Mouse (Mus musculus) liver, embryonic 12.5 days (tissue): ENCODE measurements at regions not wholly inside any gene's neighbourhood (a gene's known extent, or its start where the extent isn't known, plus 50 kb on each side); places are given as distances from the start of the nearest gene placed in this dataset.

Experiments
- ATAC-seq: fragments of 200-750 bp; cut with Nextera tagmentation; 2 replicates; pipeline ENCODE4 v1.8.0; 2017; ENCODE audit warnings: moderate number of reproducible peaks, mild to moderate bottlenecking, moderate library complexity
- H3K27ac ChIP-seq: fragments of 300-500 bp; sonication (generic); 2 replicates; pipeline ENCODE4 v1.5.1; 2016; ENCODE audit warnings: mild to moderate bottlenecking
- H3K27me3 ChIP-seq: fragments of 300-500 bp; sonication (generic); replicated peaks from 2 replicates; pipeline ENCODE4 v1.6.1; 2016; ENCODE audit warnings: mild to moderate bottlenecking, moderate library complexity
- H3K36me3 ChIP-seq: fragments of 300-500 bp; sonication (generic); 2 replicates; pipeline ENCODE4 v1.6.1; 2016; ENCODE audit warnings: mild to moderate bottlenecking, moderate library complexity
- H3K4me1 ChIP-seq: fragments of 300-500 bp; sonication (generic); 2 replicates; pipeline ENCODE4 v1.6.1; 2016
- H3K4me2 ChIP-seq: fragments of 300-500 bp; sonication (generic); 2 replicates; pipeline ENCODE4 v1.6.1; 2016; ENCODE audit warnings: mild to moderate bottlenecking, moderate library complexity
- H3K4me3 ChIP-seq: fragments of 300-500 bp; sonication (generic); 2 replicates; pipeline ENCODE4 v1.5.1; 2016; ENCODE audit warnings: mild to moderate bottlenecking, moderate library complexity
- H3K9ac ChIP-seq: fragments of 300-500 bp; sonication (generic); 2 replicates; pipeline ENCODE4 v1.6.1; 2016; ENCODE audit warnings: mild to moderate bottlenecking, moderate library complexity
- H3K9me3 ChIP-seq: fragments of 300-500 bp; sonication (generic); replicated peaks from 2 replicates; pipeline ENCODE4 v1.6.1; 2016; ENCODE audit warnings: mild to moderate bottlenecking, moderate library complexity
- WGBS: fragments of 180-500 bp; shearing (Covaris S2); methylation state at CpG from one replicate; pipeline ENCODE4 v1.1.7; 2016; ENCODE audit not compliant: insufficient replicate concordance; 5-methylcytosine and 5-hydroxymethylcytosine counted together

DNA sequence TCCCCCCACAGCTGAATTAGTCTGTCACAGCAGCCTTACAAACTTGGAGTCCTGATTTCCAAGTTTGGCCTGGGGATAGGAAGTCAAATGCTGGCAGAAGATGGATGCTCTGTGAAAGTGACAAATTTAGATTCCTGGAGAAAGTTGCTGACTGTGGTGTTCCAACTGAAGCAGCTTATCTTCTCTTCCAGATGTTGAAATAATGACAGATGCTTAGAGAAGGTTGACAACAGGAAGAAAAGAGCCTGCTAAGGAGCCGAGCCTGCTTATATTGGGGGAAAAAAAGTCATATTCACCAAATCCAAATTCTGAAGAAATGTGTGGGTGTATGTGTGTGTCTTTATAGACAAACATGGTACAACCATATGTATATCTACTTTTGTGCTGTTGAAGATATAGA, 1380.4 kb upstream of the Cdh8 start:
- Histone ChIP-seq H3K9ac (no peak overlapping the region), H3K27ac (no peak overlapping the region), H3K4me1 (no peaks in the 10 kb centered on the region), H3K9me3 (no peaks in the 10 kb centered on the region), H3K4me3 (no peak overlapping the region), H3K36me3 (no peaks in the 10 kb centered on the region), H3K4me2 (no peak overlapping the region), H3K27me3 (no peaks in the 10 kb centered on the region)
- ATAC-seq, result peak; percentile 60; the same call in 1 of the 2 replicates
- WGBS, result 17% methylated on average over 1 of the region's 1 CpGs

DNA sequence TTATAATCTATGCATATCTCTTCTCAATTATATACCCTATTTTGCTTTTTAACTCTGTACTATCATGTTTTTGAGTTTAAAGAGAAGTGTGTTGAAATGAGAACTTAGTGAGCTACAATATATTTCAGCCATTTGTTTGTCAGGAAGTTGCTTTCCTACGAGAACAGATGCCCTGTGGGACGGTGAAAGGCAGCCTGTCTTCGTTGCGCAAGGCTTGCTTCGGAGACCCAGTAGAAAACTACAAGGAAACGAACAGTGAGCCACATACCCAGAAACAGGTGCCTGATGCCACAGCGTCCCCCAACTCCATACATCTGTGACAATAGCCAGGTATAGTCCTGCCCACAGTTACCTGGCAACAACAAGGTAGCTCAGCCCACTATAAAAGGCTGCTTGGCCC, 1377.7 kb upstream of the Cdh8 start:
- Histone ChIP-seq H3K4me3 (no peak overlapping the region), H3K27me3 (no peaks in the 10 kb centered on the region), H3K27ac (no peak overlapping the region), H3K9me3 (no peaks in the 10 kb centered on the region), H3K9ac (no peak overlapping the region), H3K4me2 (no peak overlapping the region), H3K4me1 (no peaks in the 10 kb centered on the region), H3K36me3 (no peaks in the 10 kb centered on the region)
- WGBS, result 70% methylated on average over 7 of the region's 7 CpGs
- no peak for ATAC-seq

DNA sequence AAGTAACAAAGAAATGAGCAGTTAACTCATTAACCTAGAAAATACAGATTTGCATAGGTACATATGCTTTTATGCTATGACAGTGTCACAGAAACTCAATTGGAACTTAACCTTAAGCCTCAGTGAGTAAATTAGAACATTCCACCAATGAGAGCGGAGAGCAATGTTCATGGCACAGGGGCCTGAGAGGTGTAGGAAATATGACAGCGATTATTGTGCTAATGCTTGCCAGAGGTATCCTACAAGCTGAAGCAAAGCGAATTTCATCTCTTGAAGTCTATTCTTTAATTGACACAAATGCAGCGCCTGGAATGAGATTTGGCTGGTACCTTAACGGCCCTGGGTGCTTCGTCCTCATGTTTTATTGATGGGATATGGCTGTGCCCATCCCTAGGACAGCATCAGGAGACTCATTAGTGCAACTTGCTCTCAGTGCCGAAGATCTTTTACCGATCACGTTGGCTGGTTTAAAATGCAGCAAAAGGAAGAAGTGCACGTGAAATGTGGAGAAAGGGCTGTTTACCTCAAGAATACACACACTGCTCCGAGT, 1374.4 kb upstream of the Cdh8 start:
- H3K27me3 ChIP-seq, result no peaks in the 10 kb centered on the region
- no peak overlapping the region for H3K9ac ChIP-seq
- H3K36me3 ChIP-seq, result no peaks in the 10 kb centered on the region
- no peak for ATAC-seq
- H3K27ac ChIP-seq, result no peak overlapping the region
- no peak overlapping the region for H3K4me3 ChIP-seq
- H3K4me1 ChIP-seq, result no peaks in the 10 kb centered on the region
- H3K9me3 ChIP-seq, result no peaks in the 10 kb centered on the region
- 72% methylated on average over 11 of the region's 11 CpGs for WGBS
- H3K4me2 ChIP-seq, result no peak overlapping the region

DNA sequence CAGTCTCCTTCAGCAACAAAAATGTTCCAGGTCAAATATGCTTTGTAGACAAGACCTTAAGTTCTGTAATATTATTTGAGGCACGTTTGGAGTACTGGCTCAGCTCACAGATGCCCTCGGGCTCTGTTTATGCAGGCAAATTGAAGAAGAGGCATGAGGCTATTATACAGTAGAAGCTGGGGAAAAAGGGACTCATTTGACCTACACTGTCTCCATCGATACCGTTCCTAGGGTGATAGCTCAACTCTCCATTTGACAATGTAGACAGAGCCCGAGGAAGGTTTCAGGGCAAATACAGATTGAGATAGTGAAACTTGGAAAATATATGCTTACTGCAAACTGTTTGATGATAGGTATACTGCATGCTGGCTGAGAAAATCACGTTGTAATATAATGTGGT, 1371.9 kb upstream of the Cdh8 start:
- 59% methylated on average over 6 of the region's 6 CpGs for WGBS
- H3K4me2 ChIP-seq, result no peak overlapping the region

DNA sequence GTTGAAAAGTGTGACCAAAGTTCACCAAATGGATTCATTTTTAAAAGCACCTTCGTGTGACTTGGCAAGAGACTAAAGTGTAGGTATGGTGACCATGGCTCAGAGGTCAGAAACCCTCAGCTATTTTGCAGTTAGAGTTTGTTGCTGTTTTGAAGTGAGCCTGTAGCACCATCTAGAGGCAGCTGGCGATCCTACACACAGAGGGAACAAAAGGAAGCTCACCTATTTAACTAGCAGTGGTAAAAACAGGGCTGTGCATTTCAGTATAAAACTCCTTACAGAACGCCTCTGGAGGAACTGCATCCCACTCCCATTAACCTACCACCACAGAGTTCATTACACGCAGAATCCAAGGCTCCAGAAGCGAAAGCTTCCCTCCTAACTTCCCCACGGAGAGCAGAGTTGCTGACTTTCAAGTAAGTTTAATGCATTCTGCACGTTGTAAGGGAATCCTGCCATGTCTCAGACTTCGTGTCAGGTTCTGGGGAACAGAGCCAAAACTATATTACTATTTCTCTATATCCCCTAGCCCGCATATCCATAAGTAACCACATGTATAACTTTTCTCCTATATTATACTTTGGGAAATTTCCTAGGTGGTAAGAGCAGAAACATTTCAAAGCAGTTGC, 1356.6 kb upstream of the Cdh8 start:
- no peaks in the 10 kb centered on the region for H3K9me3 ChIP-seq
- H3K4me2 ChIP-seq, result no peak overlapping the region
- no peak overlapping the region for H3K27ac ChIP-seq
- H3K36me3 ChIP-seq, result no peaks in the 10 kb centered on the region
- H3K4me3 ChIP-seq, result no peak overlapping the region
- no peak overlapping the region for H3K9ac ChIP-seq
- no peaks in the 10 kb centered on the region for H3K4me1 ChIP-seq
- 20% methylated on average over 9 of the region's 9 CpGs for WGBS
- H3K27me3 ChIP-seq, result no peaks in the 10 kb centered on the region
- no peak for ATAC-seq

More for the DNA sequence above, 1371.9 kb upstream of the Cdh8 start:
- H3K9me3 ChIP-seq, result no peaks in the 10 kb centered on the region
- ATAC-seq, result no peak
- H3K27ac ChIP-seq, result no peak overlapping the region
- H3K9ac ChIP-seq, result no peak overlapping the region
- H3K4me1 ChIP-seq, result no peaks in the 10 kb centered on the region
- no peak overlapping the region for H3K4me3 ChIP-seq
- no peaks in the 10 kb centered on the region for H3K36me3 ChIP-seq
- H3K27me3 ChIP-seq, result no peaks in the 10 kb centered on the region

DNA sequence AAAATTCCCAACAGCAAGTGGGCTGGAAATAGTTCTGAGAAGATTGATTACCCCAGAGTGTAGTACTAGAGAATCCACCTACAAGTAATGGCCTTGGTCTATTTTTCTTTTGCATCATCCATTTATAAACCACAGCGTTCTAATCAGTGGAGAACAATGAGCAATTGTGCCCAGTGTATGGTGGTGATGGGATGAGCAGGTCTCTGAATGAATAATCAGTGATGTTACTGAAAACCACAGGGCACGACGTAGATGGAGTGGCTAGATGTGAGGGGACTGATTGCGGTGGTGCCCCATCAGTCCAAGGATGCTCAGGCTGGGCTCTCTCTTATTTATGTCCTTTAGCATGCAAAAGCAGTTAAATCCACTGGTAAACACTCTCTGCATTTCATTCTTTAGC, 1353.3 kb upstream of the Cdh8 start:
- H3K9ac ChIP-seq, result no peak overlapping the region
- no peaks in the 10 kb centered on the region for H3K4me1 ChIP-seq
- H3K27me3 ChIP-seq, result no peaks in the 10 kb centered on the region
- H3K36me3 ChIP-seq, result no peaks in the 10 kb centered on the region
- H3K4me2 ChIP-seq, result no peak overlapping the region
- ATAC-seq, result no peak
- H3K9me3 ChIP-seq, result no peaks in the 10 kb centered on the region
- no peak overlapping the region for H3K4me3 ChIP-seq
- WGBS, result 66% methylated on average over 4 of the region's 4 CpGs
- H3K27ac ChIP-seq, result no peak overlapping the region

DNA sequence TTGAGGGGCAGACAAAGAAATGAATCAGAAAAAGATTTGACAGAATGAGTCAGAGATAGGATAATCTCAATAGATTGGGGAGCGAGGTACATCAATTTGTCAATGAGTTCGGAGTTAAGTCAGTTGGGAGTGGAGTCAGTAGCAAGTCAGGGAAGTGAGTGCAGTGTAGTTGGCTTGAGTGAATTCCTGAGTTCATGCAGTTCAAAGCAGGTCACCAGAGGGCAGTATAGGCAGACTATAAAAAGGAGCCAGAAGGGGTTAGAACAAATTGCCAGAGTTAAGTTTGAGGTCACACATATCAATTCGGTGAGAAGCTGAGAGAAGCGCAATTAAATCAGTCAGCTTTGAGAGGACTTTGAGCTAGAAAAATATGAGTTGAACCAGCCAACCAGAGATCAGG, 1317.7 kb upstream of the Cdh8 start:
- 58% methylated on average over 4 of the region's 4 CpGs for WGBS
- no peak overlapping the region for H3K4me3 ChIP-seq

DNA sequence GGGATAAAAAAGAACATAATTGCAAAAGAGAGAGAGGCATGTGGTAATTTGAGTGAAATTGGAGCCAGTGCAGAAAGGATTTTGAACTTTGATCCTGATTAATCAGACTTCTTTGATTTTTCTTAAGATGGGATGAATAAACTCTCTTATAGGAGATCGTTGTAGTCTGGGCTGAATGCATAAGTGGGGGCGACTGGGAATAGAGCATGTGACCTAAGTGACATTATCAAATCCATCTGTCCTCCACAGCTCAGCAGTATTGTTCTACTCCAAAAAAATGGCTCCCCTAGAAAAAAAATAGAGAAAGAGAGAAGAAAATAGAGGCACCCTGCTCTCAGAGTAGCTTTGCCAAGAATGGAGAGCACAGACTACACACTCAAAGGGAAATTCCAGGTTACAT, 1286.1 kb upstream of the Cdh8 start:
- no peaks in the 10 kb centered on the region for H3K4me1 ChIP-seq
- H3K9ac ChIP-seq, result no peak overlapping the region
- ATAC-seq, result no peak
- H3K9me3 ChIP-seq, result no peaks in the 10 kb centered on the region
- no peak overlapping the region for H3K4me3 ChIP-seq
- H3K36me3 ChIP-seq, result no peaks in the 10 kb centered on the region
- H3K27ac ChIP-seq, result no peak overlapping the region
- no peaks in the 10 kb centered on the region for H3K27me3 ChIP-seq
- H3K4me2 ChIP-seq, result no peak overlapping the region
- WGBS, result 70% methylated on average over 2 of the region's 2 CpGs

More for the DNA sequence above, 1317.7 kb upstream of the Cdh8 start:
- ATAC-seq, result no peak
- no peaks in the 10 kb centered on the region for H3K9me3 ChIP-seq
- H3K27me3 ChIP-seq, result no peaks in the 10 kb centered on the region
- H3K36me3 ChIP-seq, result no peaks in the 10 kb centered on the region
- H3K27ac ChIP-seq, result no peak overlapping the region
- no peaks in the 10 kb centered on the region for H3K4me1 ChIP-seq
- no peak overlapping the region for H3K4me2 ChIP-seq
- no peak overlapping the region for H3K9ac ChIP-seq

DNA sequence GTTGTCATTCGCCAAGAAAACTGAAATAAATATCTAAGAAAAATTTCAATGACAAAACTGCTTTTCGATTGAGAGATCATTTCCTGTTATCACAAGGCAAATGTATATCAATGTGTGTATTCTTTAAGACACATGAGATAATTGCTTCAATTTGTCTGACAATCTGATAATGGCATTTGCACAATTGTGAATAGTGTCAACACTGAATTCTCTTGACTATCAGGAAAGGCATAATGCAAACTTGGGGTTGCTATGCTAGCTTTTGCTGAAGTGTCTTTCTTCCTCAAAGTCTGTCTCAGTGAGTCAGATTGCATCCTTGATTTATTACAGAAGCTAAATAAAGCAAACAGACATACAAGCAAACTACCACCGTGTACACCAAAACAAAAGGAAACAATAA, 1278.8 kb upstream of the Cdh8 start:
- Histone ChIP-seq H3K36me3 (no peaks in the 10 kb centered on the region), H3K9ac (no peak overlapping the region), H3K4me3 (no peak overlapping the region), H3K4me2 (no peak overlapping the region), H3K27ac (no peak overlapping the region), H3K4me1 (no peaks in the 10 kb centered on the region), H3K9me3 (no peaks in the 10 kb centered on the region), H3K27me3 (no peaks in the 10 kb centered on the region)
- no peak for ATAC-seq
- WGBS, result 62% methylated on average over 3 of the region's 3 CpGs

DNA sequence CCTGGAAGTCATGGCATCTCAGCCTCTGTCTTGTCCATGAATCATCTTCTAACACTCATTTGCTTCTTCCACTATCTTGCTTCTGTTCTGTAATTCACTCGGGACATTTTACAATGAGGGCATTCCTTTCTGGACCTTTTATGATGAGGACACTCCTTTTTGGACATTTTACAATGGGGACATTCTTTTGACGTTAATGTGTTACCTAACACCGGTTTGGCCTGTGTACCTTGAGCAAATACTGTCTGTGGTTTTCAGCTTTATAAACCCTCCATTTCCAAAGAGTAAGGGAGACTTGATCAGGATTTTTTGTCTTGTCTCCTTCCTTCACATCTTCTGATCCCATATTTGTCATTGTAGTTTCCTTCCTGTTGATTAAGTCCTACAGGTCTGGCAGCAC, 1262.3 kb upstream of the Cdh8 start:
- ATAC-seq, result no peak

More for the DNA sequence above, 1262.3 kb upstream of the Cdh8 start:
- Histone ChIP-seq H3K27me3 (no peaks in the 10 kb centered on the region), H3K4me1 (no peaks in the 10 kb centered on the region), H3K4me2 (no peak overlapping the region), H3K9ac (no peak overlapping the region), H3K36me3 (no peaks in the 10 kb centered on the region), H3K9me3 (no peaks in the 10 kb centered on the region), H3K27ac (no peak overlapping the region), H3K4me3 (no peak overlapping the region)
- 67% methylated on average over 3 of the region's 3 CpGs for WGBS
